In genomic region chr3:17848181-17848580, GRCm38 (mm10) we compare ENCODE assay signal across 8 mouse cellular contexts.
DNase-seq lines count a peak whose midpoint lies in the region; ATAC-seq and TF ChIP-seq lines count a peak whose summit lies in the region.

No protein-coding gene starts in this region.

- H3K27me3 ChIP-seq in forebrain, embryonic 12.5 days = no peaks in the 10 kb centered on the region
- no peaks in the 10 kb centered on the region for H3K27me3 ChIP-seq in forebrain, embryonic 16.5 days (replicated peaks; ENCODE audit: control insufficient read depth, insufficient read depth, low read length)
- no peaks in the 10 kb centered on the region for H3K27me3 ChIP-seq in midbrain, embryonic 12.5 days
- no peaks in the 10 kb centered on the region for H3K27me3 ChIP-seq in midbrain, embryonic 16.5 days (ENCODE audit: control insufficient read depth, insufficient read depth, low read depth, low read length)
- H3K27me3 ChIP-seq in liver, postnatal 0 days (ENCODE audit: insufficient read depth, low read length) = no peaks in the 10 kb centered on the region

- DNase-seq in cerebellum, adult 9-10 months = peak; percentile 48
- peak; percentile 12 for DNase-seq in liver, postnatal 0 days
- DNase-seq in urinary bladder, adult 18-20 months (ENCODE audit: low spot score in 2 of 2) = no peak
- no peak for DNase-seq in B cell, adult 2 months

- H3K4me2 ChIP-seq in forebrain, embryonic 12.5 days = no peak overlapping the region
- no peak overlapping the region for H3K4me2 ChIP-seq in forebrain, embryonic 16.5 days (ENCODE audit: low read length)
- H3K4me2 ChIP-seq in midbrain, embryonic 12.5 days (replicated peaks) = no peak overlapping the region
- no peak overlapping the region for H3K4me2 ChIP-seq in midbrain, embryonic 16.5 days (ENCODE audit: low read length)
- no peak overlapping the region for H3K4me2 ChIP-seq in liver, postnatal 0 days (ENCODE audit: low read depth, low read length)

- no peaks in the 10 kb centered on the region for H3K9me3 ChIP-seq in forebrain, embryonic 12.5 days
- H3K9me3 ChIP-seq in forebrain, embryonic 16.5 days (ENCODE audit: control insufficient read depth, low read length) = no peaks in the 10 kb centered on the region
- H3K9me3 ChIP-seq in midbrain, embryonic 12.5 days = no peaks in the 10 kb centered on the region
- H3K9me3 ChIP-seq in midbrain, embryonic 16.5 days (replicated peaks; ENCODE audit: control insufficient read depth, low read length, poor library complexity, severe bottlenecking) = no peaks in the 10 kb centered on the region
- no peaks in the 10 kb centered on the region for H3K9me3 ChIP-seq in liver, postnatal 0 days (ENCODE audit: low read length)

- no peak for TF ChIP-seq EP300 in liver, postnatal 0 days (IDR thresholded peaks at IDR 0.05; ENCODE audit: low read depth)

- H3K4me1 ChIP-seq in forebrain, embryonic 12.5 days = no peaks in the 10 kb centered on the region
- H3K4me1 ChIP-seq in forebrain, embryonic 16.5 days (replicated peaks; ENCODE audit: control insufficient read depth, insufficient read depth, low read length) = no peaks in the 10 kb centered on the region
- no peaks in the 10 kb centered on the region for H3K4me1 ChIP-seq in midbrain, embryonic 12.5 days
- no peaks in the 10 kb centered on the region for H3K4me1 ChIP-seq in midbrain, embryonic 16.5 days (ENCODE audit: control insufficient read depth, insufficient read depth, low read length)
- no peaks in the 10 kb centered on the region for H3K4me1 ChIP-seq in liver, postnatal 0 days (ENCODE audit: insufficient read depth)

- ATAC-seq in forebrain, embryonic 12.5 days (ENCODE audit: low FRiP score) = peak; percentile 20; the same call in 1 of the 2 replicates
- no peak; the same call in 1 of the 2 replicates for ATAC-seq in forebrain, embryonic 16.5 days
- ATAC-seq in midbrain, embryonic 12.5 days (ENCODE audit: low FRiP score, low read depth) = peak; percentile 12; the same call in 1 of the 2 replicates
- ATAC-seq in midbrain, embryonic 16.5 days = no peak
- no peak for ATAC-seq in liver, postnatal 0 days

- peak; percentile 60 for TF ChIP-seq CTCF in liver, postnatal 0 days (IDR thresholded peaks at IDR 0.05; ENCODE audit: low read depth)

- H3K9ac ChIP-seq in forebrain, embryonic 12.5 days = no peak overlapping the region
- H3K9ac ChIP-seq in forebrain, embryonic 16.5 days (replicated peaks; ENCODE audit: low read depth, low read length) = no peak overlapping the region
- H3K9ac ChIP-seq in midbrain, embryonic 12.5 days (replicated peaks) = no peak overlapping the region
- H3K9ac ChIP-seq in midbrain, embryonic 16.5 days (ENCODE audit: low read depth, low read length) = no peak overlapping the region
- H3K9ac ChIP-seq in liver, postnatal 0 days (replicated peaks) = no peak overlapping the region

- no peak overlapping the region for H3K4me3 ChIP-seq in forebrain, embryonic 12.5 days (replicated peaks)
- H3K4me3 ChIP-seq in forebrain, embryonic 16.5 days (replicated peaks; ENCODE audit: low read length) = no peak overlapping the region
- H3K4me3 ChIP-seq in midbrain, embryonic 12.5 days = no peak overlapping the region
- no peak overlapping the region for H3K4me3 ChIP-seq in midbrain, embryonic 16.5 days (ENCODE audit: low read depth, low read length)
- H3K4me3 ChIP-seq in liver, postnatal 0 days (ENCODE audit: low read depth, low read length) = no peak overlapping the region

- H3K27ac ChIP-seq in forebrain, embryonic 12.5 days = no peak overlapping the region
- H3K27ac ChIP-seq in forebrain, embryonic 16.5 days (ENCODE audit: low read length) = no peak overlapping the region
- no peak overlapping the region for H3K27ac ChIP-seq in midbrain, embryonic 12.5 days (replicated peaks)
- H3K27ac ChIP-seq in midbrain, embryonic 16.5 days (ENCODE audit: low read length) = no peak overlapping the region
- no peak overlapping the region for H3K27ac ChIP-seq in liver, postnatal 0 days (ENCODE audit: low read depth)

- no peaks in the 10 kb centered on the region for H3K36me3 ChIP-seq in forebrain, embryonic 12.5 days (replicated peaks)
- no peaks in the 10 kb centered on the region for H3K36me3 ChIP-seq in forebrain, embryonic 16.5 days (ENCODE audit: control insufficient read depth, insufficient read depth)
- no peaks in the 10 kb centered on the region for H3K36me3 ChIP-seq in midbrain, embryonic 12.5 days
- no peaks in the 10 kb centered on the region for H3K36me3 ChIP-seq in midbrain, embryonic 16.5 days (ENCODE audit: control insufficient read depth, insufficient read depth, low read length)
- no peaks in the 10 kb centered on the region for H3K36me3 ChIP-seq in liver, postnatal 0 days (replicated peaks; ENCODE audit: insufficient read depth, low read length)

Comparison
In these comparisons a context has a peak if more than half of its experiments do, and no peak if none do; other contexts are left out.
1. ATAC-seq: peak in forebrain, embryonic 12.5 days (single experiment) and midbrain, embryonic 12.5 days (single experiment); none in forebrain, embryonic 16.5 days (single experiment), midbrain, embryonic 16.5 days (single experiment) and liver, postnatal 0 days (single experiment).
2. DNase-seq: peak in cerebellum, adult 9-10 months (single experiment) and liver, postnatal 0 days (single experiment); none in urinary bladder, adult 18-20 months (0 of 2) and B cell, adult 2 months (0 of 2).